Mouse (Mus musculus) adrenal gland, postnatal 14 days (tissue): Measurements from ENCODE around the gene Vmn2r38. TPM values are rescaled to one million over a fixed set of nuclear protein-coding genes. Genes with fewer than 3 reads are reported as not detected.
"Not testable (repeated sequence)": the region's sequence is repeated elsewhere in the genome, so short reads cannot be mapped to it uniquely, and the experiment has no call there.

Experiments
- DNase-seq: peaks from one replicate; pipeline ENCODE4 v3.0.0; 2021; ENCODE audit warnings: mixed read lengths
- long read RNA-seq, 2 experiments: library from polyadenylated mRNA; stranded (forward); transcript quantifications; one replicate each; pipeline ENCODE4 v2.0.0; 2021
- total RNA-seq: library from RNA; stranded (reverse); gene quantifications from 2 replicates; pipeline ENCODE4 v1.2.3, GENCODE M21; 2021

The Vmn2r38 gene
- total RNA-seq = not detected in 2 replicates
- long read RNA-seq, experiment 1 = 0 reads
- long read RNA-seq, experiment 2 = 0 reads

DNA sequence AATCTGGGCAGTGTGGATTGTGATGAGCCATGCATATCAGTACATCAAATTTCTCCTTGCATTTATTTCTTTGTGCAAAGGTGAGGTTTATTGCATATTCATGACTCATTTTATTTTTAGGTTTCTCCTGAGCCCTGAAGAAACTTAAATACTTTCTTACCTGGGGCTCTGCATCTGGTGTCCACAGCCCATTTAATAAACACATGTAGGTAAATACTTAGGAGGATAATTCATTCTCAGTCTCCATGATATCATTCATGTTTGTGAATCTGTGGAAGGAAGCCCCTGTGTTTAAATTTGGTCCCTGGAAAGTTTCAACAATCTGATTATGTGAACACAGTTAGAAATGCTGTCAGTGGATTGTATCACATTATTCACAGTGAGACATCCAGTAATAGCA, at the start of gene Vmn2r38:
TSS of gene Vmn2r38 (minus strand) at position 101 of the 400 bp plus-strand sequence.
- not testable (repeated sequence) for DNase-seq

DNA sequence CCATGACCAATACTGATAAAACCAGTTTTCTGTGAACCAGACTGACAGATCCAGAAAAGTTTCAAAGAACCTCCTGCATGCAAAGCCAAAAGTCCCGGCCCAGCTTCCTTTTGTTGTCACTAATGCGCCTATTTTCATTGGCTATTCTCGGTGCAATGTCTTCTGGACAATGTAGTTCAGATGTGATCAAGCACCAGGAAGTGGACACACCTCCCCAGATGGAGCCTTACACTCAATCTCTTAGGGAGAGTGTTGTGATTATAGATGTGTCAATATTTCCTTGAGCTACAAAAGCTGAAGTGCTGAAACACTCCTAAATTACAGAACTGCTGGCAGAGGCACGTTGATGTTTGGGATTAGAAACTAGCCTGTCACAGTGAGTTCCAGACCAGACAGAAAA, 32.3 kb downstream of the Vmn2r38 start:
- not testable (repeated sequence) for DNase-seq

DNA sequence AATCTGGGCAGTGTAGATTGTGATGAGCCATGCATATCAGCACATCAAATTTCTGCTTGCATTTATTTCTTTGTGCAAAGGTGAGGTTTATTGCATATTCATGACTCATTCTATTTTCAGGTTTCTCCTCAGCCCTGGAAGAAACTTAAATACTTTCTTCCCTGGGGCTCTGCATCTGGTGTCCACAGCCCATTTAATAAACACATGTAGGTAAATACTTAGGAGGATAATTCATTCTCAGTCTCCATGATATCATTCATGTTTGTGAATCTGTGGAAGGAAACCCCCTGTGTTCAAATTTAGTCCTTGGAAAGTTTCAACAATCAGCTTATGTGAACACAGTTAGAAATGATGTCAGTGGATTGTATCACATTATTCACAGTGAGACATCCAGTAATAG, 67.0 kb downstream of the Vmn2r38 start, which contains the start of gene Vmn2r39:
TSS of gene Vmn2r39 (minus strand) at position 101 of the 400 bp plus-strand sequence.
- DNase-seq = not testable (repeated sequence)

Other genes with a start within 250 kb of the Vmn2r38 start
- gene Vmn2r40, start 166.4 kb downstream of the Vmn2r38 start, total RNA-seq = not detected in 2 replicates
- gene Vmn2r39, start 67.1 kb downstream of the Vmn2r38 start, total RNA-seq = not detected in 2 replicates
- gene Vmn2r37, start 125.8 kb upstream of the Vmn2r38 start, total RNA-seq = not detected in 2 replicates